Mouse (Mus musculus) liver, postnatal 0 days (tissue): ENCODE results near the gene Mapkbp1. TPM values are rescaled to one million over a fixed set of nuclear protein-coding genes. Genes with fewer than 3 reads are reported as not detected.
A peak's percentile ranks its signal among the peaks of the same experiment; 100 is the strongest.

Experiments
- ATAC-seq: fragments of 200-750 bp; cut with Nextera tagmentation; 2 replicates; pipeline ENCODE4 v1.8.0; 2017; ENCODE audit warnings: mild to moderate bottlenecking, moderate library complexity
- DNase-seq: peaks from one replicate; pipeline ENCODE4 v3.0.0-alpha.2; 2016
- H3K27ac ChIP-seq: fragments of 300-500 bp; sonication (generic); 2 replicates; pipeline ENCODE4 v1.5.1; 2014; ENCODE audit warnings: antibody characterized with exemption, moderate library complexity, mild to moderate bottlenecking, low read depth
- H3K27me3 ChIP-seq: fragments of 300-500 bp; sonication (generic); 2 replicates; pipeline ENCODE4 v1.6.1; 2014; ENCODE audit warnings: low read length, control low read depth, mixed read lengths; ENCODE audit not compliant: insufficient read depth
- H3K36me3 ChIP-seq: fragments of 300-500 bp; sonication (generic); replicated peaks from 2 replicates; pipeline ENCODE4 v1.6.1; 2014; ENCODE audit warnings: mild to moderate bottlenecking, control low read depth, low read length, moderate library complexity, mixed read lengths; ENCODE audit not compliant: insufficient read depth
- H3K4me1 ChIP-seq: fragments of 300-500 bp; sonication (generic); 2 replicates; pipeline ENCODE4 v1.6.1; 2014; ENCODE audit warnings: antibody characterized with exemption, mild to moderate bottlenecking, control low read depth; ENCODE audit not compliant: insufficient read depth
- H3K4me2 ChIP-seq: fragments of 300-500 bp; sonication (generic); 2 replicates; pipeline ENCODE4 v1.6.1; 2014; ENCODE audit warnings: low read depth, mild to moderate bottlenecking, low read length, moderate library complexity, mixed read lengths
- H3K4me3 ChIP-seq: fragments of 300-500 bp; sonication (generic); 2 replicates; pipeline ENCODE4 v1.5.1; 2014; ENCODE audit warnings: low read depth, low read length
- H3K9ac ChIP-seq: fragments of 300-500 bp; sonication (generic); replicated peaks from 2 replicates; pipeline ENCODE4 v1.6.1; 2014; ENCODE audit warnings: mild to moderate bottlenecking, moderate library complexity
- H3K9me3 ChIP-seq: fragments of 300-500 bp; sonication (generic); 2 replicates; pipeline ENCODE4 v1.6.1; 2016; ENCODE audit warnings: mild to moderate bottlenecking, control low read depth, low read length, mixed read lengths
- CTCF ChIP-seq: sonication (generic); IDR thresholded peaks from 2 replicates; pipeline ENCODE4 v1.5.1; 2016; ENCODE audit warnings: antibody characterized with exemption, low read depth
- EP300 ChIP-seq: IDR thresholded peaks from 2 replicates; pipeline ENCODE4 v1.6.1; 2016; ENCODE audit warnings: antibody characterized with exemption, low read depth, mild to moderate bottlenecking
- WGBS: fragments of 180-500 bp; shearing (Covaris S2); extraction: QIAGEN DNeasy Blood & Tissue Kit; methylation state at CpG from one replicate; pipeline ENCODE4 v1.1.7; 2014; ENCODE audit not compliant: insufficient replicate concordance; 5-methylcytosine and 5-hydroxymethylcytosine counted together
- microRNA-seq: library from miRNA; unstranded; fragments of <30 nt; microRNA quantifications from one replicate; pipeline ENCODE4, GENCODE M21; 2016
- polyA plus RNA-seq: library from polyadenylated mRNA; unstranded; fragments of >200 nt; fragmentation: Nextera tagmentation; extraction: Ambion mirVana; gene quantifications from 2 replicates; pipeline ENCODE4 v1.2.1, GENCODE M21; 2015

Gene Mapkbp1
- polyA plus RNA-seq, 1 experiment from 2014 or later, result 0.27 TPM

GRCm38 (mm10) chr2:120065243-120065642, 92.7 kb downstream of the Mapkbp1 start:
- ATAC-seq (no peak), DNase-seq (no peak)
- Histone ChIP-seq H3K27me3 (no peaks in the 10 kb centered on the region), H3K4me3 (no peak overlapping the region), H3K27ac (no peak overlapping the region), H3K4me2 (no peak overlapping the region), H3K4me1 (no peaks in the 10 kb centered on the region), H3K9me3 (no peaks in the 10 kb centered on the region), H3K36me3 (no peaks in the 10 kb centered on the region), H3K9ac (no peak overlapping the region)
- 82% methylated on average over 10 of the region's 10 CpGs for WGBS
- TF ChIP-seq EP300 (no peak), CTCF (no peak)

- no peaks in the 10 kb centered on the region for H3K27me3 ChIP-seq
- H3K4me1 ChIP-seq, result no peaks in the 10 kb centered on the region
- TF ChIP-seq CTCF, result no peak
- no peak for TF ChIP-seq EP300
- H3K9me3 ChIP-seq, result no peaks in the 10 kb centered on the region
- H3K4me2 ChIP-seq, result no peak overlapping the region
- H3K36me3 ChIP-seq, result no peaks in the 10 kb centered on the region
- DNase-seq, result no peak
- no peak overlapping the region for H3K4me3 ChIP-seq
- no peak for ATAC-seq
- no peak overlapping the region for H3K9ac ChIP-seq
- 75% methylated on average over 3 of the region's 3 CpGs for WGBS
- no peak overlapping the region for H3K27ac ChIP-seq
Measured at GRCm38 (mm10) chr2:120066224-120066623, 93.7 kb downstream of the Mapkbp1 start.

GRCm38 (mm10) chr2:120068555-120069465, 96.3 kb downstream of the Mapkbp1 start:
- ATAC-seq (0 out of 2 replicates have a peak, but pooled peaks have one; percentile 15), DNase-seq (peak; percentile 32)
- Histone ChIP-seq H3K27ac (no peak overlapping the region), H3K4me1 (no peaks in the 10 kb centered on the region), H3K4me3 (no peak overlapping the region), H3K27me3 (no peaks in the 10 kb centered on the region), H3K4me2 (no peak overlapping the region), H3K9me3 (no peaks in the 10 kb centered on the region), H3K36me3 (no peaks in the 10 kb centered on the region), H3K9ac (no peak overlapping the region)
- no peak for TF ChIP-seq EP300
- TF ChIP-seq CTCF, result peak; percentile 77
- 51% methylated on average over 15 of the region's 16 CpGs for WGBS

- Histone ChIP-seq H3K9ac (no peak overlapping the region), H3K9me3 (no peaks in the 10 kb centered on the region), H3K4me3 (no peak overlapping the region), H3K4me1 (no peaks in the 10 kb centered on the region), H3K36me3 (no peaks in the 10 kb centered on the region), H3K27ac (no peak overlapping the region), H3K4me2 (no peak overlapping the region), H3K27me3 (no peaks in the 10 kb centered on the region)
- ATAC-seq (no peak), DNase-seq (no peak)
- TF ChIP-seq EP300, result no peak
- TF ChIP-seq CTCF, result no peak
- WGBS, result 58% methylated on average over 8 of the region's 8 CpGs
Measured at GRCm38 (mm10) chr2:120069466-120069990, 97.0 kb downstream of the Mapkbp1 start.

- Histone ChIP-seq H3K4me3 (no peak overlapping the region), H3K4me1 (no peaks in the 10 kb centered on the region), H3K27me3 (peaks cover 14% of the 10 kb centered on the region), H3K9me3 (no peaks in the 10 kb centered on the region), H3K9ac (no peak overlapping the region), H3K4me2 (no peak overlapping the region), H3K36me3 (no peaks in the 10 kb centered on the region), H3K27ac (no peak overlapping the region)
- TF ChIP-seq CTCF, result no peak
- no peak for TF ChIP-seq EP300
- ATAC-seq (no peak), DNase-seq (no peak)
- 83% methylated on average over 4 of the region's 4 CpGs for WGBS
Measured at GRCm38 (mm10) chr2:120074096-120074495, 101.6 kb downstream of the Mapkbp1 start.

- H3K4me2 ChIP-seq, result peak overlapping the region; percentile 63
- H3K9me3 ChIP-seq, result no peaks in the 10 kb centered on the region
- TF ChIP-seq CTCF (peak; percentile 65), EP300 (no peak)
- H3K9ac ChIP-seq, result no peak overlapping the region
- H3K36me3 ChIP-seq, result no peaks in the 10 kb centered on the region
- H3K27me3 ChIP-seq, result peaks cover 14% of the 10 kb centered on the region
- peak overlapping the region; percentile 26; the same call in 1 of the 2 replicates for H3K4me3 ChIP-seq
- H3K27ac ChIP-seq, result no peak overlapping the region
- ATAC-seq (peak; percentile 73), DNase-seq (peak; percentile 72)
- H3K4me1 ChIP-seq, result no peaks in the 10 kb centered on the region
- WGBS, result 7% methylated on average over 36 of the region's 36 CpGs
Measured at GRCm38 (mm10) chr2:120076076-120076705, 103.7 kb downstream of the Mapkbp1 start.

Small RNAs within 50 kb of the gene (microRNA-seq; reads per million reads assigned to microRNA genes)
- gene Mir7665, result not detected

Other genes with a start within 250 kb of the Mapkbp1 start
- gene Itpka, start 230.4 kb upstream of the Mapkbp1 start, polyA plus RNA-seq, result 2.7 and 3.6 TPM in 2 replicates
- gene Ltk, start 212.3 kb upstream of the Mapkbp1 start, polyA plus RNA-seq, result 0.13 and 0.16 TPM in 2 replicates
- 3.7 and 3.9 TPM in 2 replicates for gene Rpap1, start 185.2 kb upstream of the Mapkbp1 start, polyA plus RNA-seq
- 0.26 and 0.30 TPM in 2 replicates for gene Tyro3, start 175.0 kb upstream of the Mapkbp1 start, polyA plus RNA-seq
- 4.3 and 4.6 TPM in 2 replicates for gene Mga, start 75.5 kb upstream of the Mapkbp1 start, polyA plus RNA-seq
- 4.0 and 4.8 TPM in 2 replicates for gene Jmjd7, start 54.8 kb downstream of the Mapkbp1 start, polyA plus RNA-seq
- 0.13 and 0.38 TPM in 2 replicates for gene Gm28042, start 54.8 kb downstream of the Mapkbp1 start, polyA plus RNA-seq
- 0.12 and 0.15 TPM in 2 replicates for gene Pla2g4b, start 60.7 kb downstream of the Mapkbp1 start, polyA plus RNA-seq
- 20.8 and 29.2 TPM in 2 replicates for gene Ehd4, start 181.9 kb downstream of the Mapkbp1 start, polyA plus RNA-seq